Mouse (Mus musculus): Measurements from ENCODE around the gene Olfr1404.

DNA sequence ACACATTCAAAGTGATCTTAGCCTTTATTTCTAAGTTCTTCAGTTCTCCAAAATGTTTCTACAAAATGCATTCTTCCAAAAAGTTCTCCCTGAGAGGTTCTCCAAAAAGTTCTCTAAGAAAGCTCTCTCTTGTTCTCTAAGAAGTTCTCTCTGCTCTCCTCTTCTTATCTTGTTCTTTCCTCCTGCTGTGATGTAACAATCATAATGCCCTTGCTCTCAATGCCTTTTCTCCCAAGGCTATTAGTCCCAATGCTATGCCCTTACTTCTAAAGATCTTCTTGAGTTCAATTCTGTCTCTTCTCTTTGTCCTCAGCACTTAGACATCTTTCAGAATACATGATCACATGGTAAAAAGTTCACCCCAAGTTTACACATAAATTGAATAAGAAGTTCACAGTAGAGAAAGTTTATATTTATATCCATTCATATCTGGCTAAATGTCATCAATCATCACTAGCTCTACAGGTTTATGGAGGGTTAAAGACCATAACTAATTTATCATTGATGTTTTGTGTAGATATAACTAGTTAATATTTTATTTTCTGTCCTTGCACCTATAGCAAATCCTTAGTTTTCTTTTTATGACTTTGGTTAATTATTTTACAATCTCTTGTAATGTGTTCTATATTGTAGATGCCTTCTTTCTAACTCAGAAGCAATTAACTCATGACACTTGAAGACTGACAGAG is 37.9 kb upstream of the Olfr1404 start:
- TF ChIP-seq CTCF (IDR thresholded peaks at IDR 0.05; ENCODE audit: borderline replicate concordance, extremely low read depth, insufficient read depth, insufficient read length) (no peak), POLR2A (IDR thresholded peaks at IDR 0.05; ENCODE audit: borderline replicate concordance, extremely low read depth, insufficient read depth, insufficient read length, poor library complexity, severe bottlenecking) (no peak)
